Mouse (Mus musculus): Measurements from ENCODE around the gene Rarres1.

Rarres1 gene

GRCm38 (mm10) chr3:67515274-67515801 lies at the start of gene Rarres1:
Gene Rarres1 (minus strand): TSS chr3:67515523.
- peak in 1 of 2 experiments; percentile 2 for DNase-seq (ENCODE audit: low read depth in 1 of 2, low spot score in 2 of 2)

GRCm38 (mm10) chr3:67564731-67565357 lies 49.5 kb upstream of the Rarres1 start:
- DNase-seq (ENCODE audit: low read depth in 1 of 2, low spot score in 2 of 2) = no peak

GRCm38 (mm10) chr3:67557718-67558354 lies 42.5 kb upstream of the Rarres1 start:
- no peak for DNase-seq (ENCODE audit: low read depth in 1 of 2, low spot score in 2 of 2)

GRCm38 (mm10) chr3:67557200-67557651 lies 41.9 kb upstream of the Rarres1 start:
- peak; percentile 58 to 71 for DNase-seq (ENCODE audit: low read depth in 1 of 2, low spot score in 2 of 2)

GRCm38 (mm10) chr3:67555211-67555610 lies 39.9 kb upstream of the Rarres1 start:
- no peak for DNase-seq (ENCODE audit: low read depth in 1 of 2, low spot score in 2 of 2)

GRCm38 (mm10) chr3:67553927-67554448 lies 38.7 kb upstream of the Rarres1 start:
- DNase-seq (ENCODE audit: low read depth in 1 of 2, low spot score in 2 of 2) = no peak

- no peak for DNase-seq (ENCODE audit: low read depth in 1 of 2, low spot score in 2 of 2)
Observed at GRCm38 (mm10) chr3:67553281-67553680, 38.0 kb upstream of the Rarres1 start.

GRCm38 (mm10) chr3:67551193-67551592 lies 35.9 kb upstream of the Rarres1 start:
- DNase-seq (ENCODE audit: low read depth in 1 of 2, low spot score in 2 of 2) = no peak

- DNase-seq (ENCODE audit: low read depth in 1 of 2, low spot score in 2 of 2) = no peak
Observed at GRCm38 (mm10) chr3:67543630-67544029, 28.3 kb upstream of the Rarres1 start.

GRCm38 (mm10) chr3:67524768-67525167 lies 9.4 kb upstream of the Rarres1 start:
- no peak for DNase-seq (ENCODE audit: low read depth in 1 of 2, low spot score in 2 of 2)

- DNase-seq (ENCODE audit: low read depth in 1 of 2, low spot score in 2 of 2) = no peak
Observed at GRCm38 (mm10) chr3:67522709-67523108, 7.4 kb upstream of the Rarres1 start.

GRCm38 (mm10) chr3:67520568-67521143 lies 5.3 kb upstream of the Rarres1 start:
- DNase-seq (ENCODE audit: low read depth in 1 of 2, low spot score in 2 of 2) = no peak

- no peak for DNase-seq (ENCODE audit: low read depth in 1 of 2, low spot score in 2 of 2)
Observed at GRCm38 (mm10) chr3:67514801-67515273, 486 bp downstream of the Rarres1 start.

- DNase-seq (ENCODE audit: low read depth in 1 of 2, low spot score in 2 of 2) = peak; percentile 22 to 60
Observed at GRCm38 (mm10) chr3:67512807-67513206, 2.5 kb downstream of the Rarres1 start.

GRCm38 (mm10) chr3:67508216-67508892 lies 7.0 kb downstream of the Rarres1 start:
- no peak for DNase-seq (ENCODE audit: low read depth in 1 of 2, low spot score in 2 of 2)

GRCm38 (mm10) chr3:67505286-67505685 lies 10.0 kb downstream of the Rarres1 start:
- no peak for DNase-seq (ENCODE audit: low read depth in 1 of 2, low spot score in 2 of 2)

GRCm38 (mm10) chr3:67503878-67504277 lies 11.4 kb downstream of the Rarres1 start:
- no peak for DNase-seq (ENCODE audit: low read depth in 1 of 2, low spot score in 2 of 2)

GRCm38 (mm10) chr3:67499406-67499791 lies 15.9 kb downstream of the Rarres1 start:
- DNase-seq (ENCODE audit: low read depth in 1 of 2, low spot score in 2 of 2) = no peak

GRCm38 (mm10) chr3:67498773-67499405 lies 16.4 kb downstream of the Rarres1 start:
- DNase-seq (ENCODE audit: low read depth in 1 of 2, low spot score in 2 of 2) = no peak

- no peak for DNase-seq (ENCODE audit: low read depth in 1 of 2, low spot score in 2 of 2)
Observed at GRCm38 (mm10) chr3:67497998-67498397, 17.3 kb downstream of the Rarres1 start.

GRCm38 (mm10) chr3:67496310-67496709 lies 19.0 kb downstream of the Rarres1 start:
- DNase-seq (ENCODE audit: low read depth in 1 of 2, low spot score in 2 of 2) = no peak
